Mouse (Mus musculus): Measurements from ENCODE around the gene Agpat1.
A peak's percentile ranks its signal among the peaks of the same experiment; 100 is the strongest.

GRCm38 (mm10) chr17:34626773-34627092 is 22.7 kb downstream of the Agpat1 start:
- TF ChIP-seq CTCF (IDR thresholded peaks at IDR 0.05; ENCODE audit: extremely low read depth, insufficient read length, insufficient replicate concordance, low read depth, low read length), result peak; percentile 19; the same call in 1 of the 2 replicates
- no peak for TF ChIP-seq POLR2A (IDR thresholded peaks at IDR 0.05; ENCODE audit: low read depth, low read length)
